Comparison of ENCODE assay signal across 14 mouse cellular contexts in the genomic region with DNA sequence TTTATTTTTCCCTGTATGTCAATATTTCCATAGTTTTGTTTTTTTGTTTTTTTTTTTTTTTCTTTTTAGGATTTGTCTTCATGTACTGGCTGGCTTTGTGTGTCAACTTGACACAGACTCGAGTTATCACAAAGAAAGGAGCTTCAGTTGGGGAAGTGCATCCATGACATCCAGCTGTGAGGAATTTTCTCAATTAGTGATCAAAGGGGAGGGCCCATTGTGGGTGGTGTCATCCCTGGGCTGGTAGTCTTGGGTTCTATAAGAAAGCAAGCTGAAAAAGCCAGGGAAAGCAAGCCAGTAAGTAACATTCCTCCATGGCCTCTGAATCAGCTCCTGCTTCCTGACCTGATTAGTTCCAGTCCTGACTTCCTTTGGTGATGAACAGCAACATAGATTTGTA.
DNase-seq lines count a peak whose midpoint lies in the region.
"Had no signal": no experiment of that assay in that cellular context is flagged by ENCODE, and none has a peak within 500 bp of the region (broad histone marks: within the 10 kb centered on the region; RNA-seq: fewer than 3 reads in every experiment).

No protein-coding gene starts in this region.

- DNase-seq in 3T3-L1 (ENCODE audit: low read depth, low spot score) = peak; percentile 12
- DNase-seq in Muller cell, postnatal 12 days (ENCODE audit: inconsistent ontology term) = peak; percentile 19
- peak; percentile 51 for DNase-seq in retina, postnatal 1 day
- DNase-seq in layer of hippocampus, adult 9-11 months = no peak
- no peak for DNase-seq in spleen, adult 18-20 months
- DNase-seq: adrenal gland, adult 8-10 months; adrenal gland, postnatal 14 days; adrenal gland, postnatal 36 days; B cell, adult 2 months; cerebellum, adult 11-12 months; cerebellum, adult 2 months; cerebellum, adult 9-10 months; cerebellum, postnatal 10 days; cerebellum, postnatal 25 days had no signal

Comparison
In these comparisons a context has a peak if more than half of its experiments do, and no peak if none do; other contexts are left out.
1. DNase-seq: peak in 3T3-L1 (single experiment), Muller cell, postnatal 12 days (single experiment) and retina, postnatal 1 day (single experiment); none in layer of hippocampus, adult 9-11 months (single experiment) and spleen, adult 18-20 months (0 of 2).